Mouse (Mus musculus): Measurements from ENCODE around the gene Nr4a1. TPM values are rescaled to one million over a fixed set of nuclear protein-coding genes. Genes with fewer than 3 reads are reported as not detected.

The Nr4a1 gene
- polyA plus RNA-seq, 1 experiment: 50.3 TPM

DNA sequence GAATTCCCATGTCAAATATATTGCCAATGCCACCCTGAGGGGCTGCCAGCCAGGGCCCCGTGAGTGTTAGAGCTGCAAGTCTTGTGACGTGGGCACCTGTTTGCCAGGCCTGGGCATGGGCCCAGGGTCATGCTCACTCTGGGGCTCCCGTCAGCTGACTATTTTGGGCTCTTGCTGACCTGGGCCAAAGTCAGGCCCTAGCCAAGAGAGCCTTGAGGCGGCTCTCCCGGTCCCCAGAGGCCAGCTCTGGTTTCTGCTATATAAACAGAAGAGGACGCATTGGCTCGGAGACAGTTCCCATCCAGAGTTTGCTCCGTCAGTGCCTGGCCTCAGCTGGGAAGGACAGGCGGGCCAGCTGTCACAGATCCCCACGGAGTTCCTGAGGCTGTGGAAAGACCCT is 6.3 kb downstream of the Nr4a1 start:
- no peaks in the 10 kb centered on the region for H3K27me3 ChIP-seq (ENCODE audit: control insufficient read depth, insufficient read depth, low read length)
- no peak overlapping the region for H3K4me3 ChIP-seq (ENCODE audit: extremely low read depth, insufficient read depth, insufficient read length)
- TF ChIP-seq POLR2A (IDR thresholded peaks at IDR 0.05; ENCODE audit: low read depth, low read length): no peak
- no peak for TF ChIP-seq CTCF (IDR thresholded peaks at IDR 0.05; ENCODE audit: extremely low read depth, insufficient read depth, insufficient read length, insufficient replicate concordance)
- no peak for DNase-seq (ENCODE audit: low read depth in 1 of 2, low spot score in 2 of 2)
- 82% methylated on average over 10 of the region's 10 CpGs for WGBS
- H3K4me1 ChIP-seq (ENCODE audit: control insufficient read depth, insufficient read depth, insufficient read length): peaks cover 44% of the 10 kb centered on the region; the same call in 1 of the 2 replicates
- no peaks in the 10 kb centered on the region; the same call in 1 of the 2 replicates for H3K36me3 ChIP-seq (ENCODE audit: control insufficient read depth, insufficient read depth, low read length)
- H3K27ac ChIP-seq (ENCODE audit: insufficient read depth, low read length): no peak overlapping the region; the same call in 1 of the 2 replicates

DNA sequence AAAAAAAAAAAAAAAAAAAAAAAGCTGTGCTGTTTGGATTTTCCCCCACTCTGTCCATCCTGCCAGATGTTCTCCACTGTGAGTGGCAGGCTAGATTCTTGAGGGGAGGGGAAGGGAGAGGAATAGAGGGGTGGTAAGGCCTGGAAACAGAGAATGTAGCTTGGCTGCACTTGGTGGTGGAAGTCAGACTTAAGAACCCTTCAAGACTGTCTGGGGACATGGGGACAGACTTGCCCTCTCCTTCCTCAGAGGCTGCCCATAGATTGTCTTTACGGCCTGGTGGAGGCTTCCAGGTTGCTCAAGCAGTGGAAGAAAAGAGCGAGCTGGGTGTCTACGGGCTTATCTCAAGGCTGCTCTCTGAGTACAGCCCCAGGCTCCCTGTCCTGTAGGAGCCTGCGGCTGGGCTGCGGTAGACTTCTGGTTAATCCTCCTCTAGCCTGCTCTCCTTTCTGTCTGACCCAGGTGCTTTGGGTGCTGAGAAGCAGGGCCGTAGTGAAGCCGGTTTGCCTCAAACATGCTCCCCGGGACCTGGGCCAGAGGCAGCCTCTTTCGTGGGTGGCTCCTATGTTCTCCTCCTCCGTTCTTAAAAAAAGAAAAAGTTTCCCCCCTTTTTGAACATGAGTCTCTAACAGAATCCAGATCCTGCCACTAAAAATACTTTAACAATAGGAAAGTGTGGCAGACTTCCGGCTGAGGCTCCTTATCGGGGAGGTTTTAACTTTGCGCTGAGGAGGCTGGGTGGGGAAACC is 7.0 kb downstream of the Nr4a1 start:
- Histone ChIP-seq H3K27ac (ENCODE audit: insufficient read depth, low read length) (peak overlapping the region; percentile 30), H3K27me3 (ENCODE audit: control insufficient read depth, insufficient read depth, low read length) (no peaks in the 10 kb centered on the region), H3K4me1 (ENCODE audit: control insufficient read depth, insufficient read depth, insufficient read length) (peaks cover 46% of the 10 kb centered on the region; the same call in 1 of the 2 replicates), H3K4me3 (ENCODE audit: extremely low read depth, insufficient read depth, insufficient read length) (no peak overlapping the region), H3K36me3 (ENCODE audit: control insufficient read depth, insufficient read depth, low read length) (no peaks in the 10 kb centered on the region; the same call in 1 of the 2 replicates)
- DNase-seq (ENCODE audit: low read depth in 1 of 2, low spot score in 2 of 2): no peak
- WGBS: 38% methylated on average over 13 of the region's 13 CpGs
- TF ChIP-seq POLR2A (IDR thresholded peaks at IDR 0.05; ENCODE audit: low read depth, low read length): no peak
- TF ChIP-seq CTCF (IDR thresholded peaks at IDR 0.05; ENCODE audit: extremely low read depth, insufficient read depth, insufficient read length, insufficient replicate concordance): no peak

DNA sequence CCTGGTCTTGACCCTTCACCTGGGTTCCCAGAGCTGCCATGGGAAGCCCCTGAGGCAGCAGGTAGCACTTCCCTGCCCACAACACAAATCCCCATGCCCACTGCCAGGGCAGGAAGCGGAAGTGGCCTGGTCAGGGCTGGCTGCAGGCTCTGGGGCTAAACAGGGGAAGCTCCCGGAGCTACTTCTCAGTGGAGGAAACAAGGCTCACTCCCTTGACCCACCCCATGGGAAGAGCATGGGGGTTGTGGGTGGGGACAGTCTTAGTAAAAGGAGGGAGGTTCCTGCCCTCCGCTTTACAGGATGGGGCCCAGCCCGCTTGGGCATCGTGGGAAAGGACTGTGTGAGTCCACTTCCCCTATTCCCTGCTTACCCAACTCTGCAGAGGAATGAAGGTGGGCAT is 8.4 kb downstream of the Nr4a1 start:
- H3K27ac ChIP-seq (ENCODE audit: insufficient read depth, low read length): peak overlapping the region; percentile 63; the same call in 1 of the 2 replicates
- WGBS: 12% methylated on average over 5 of the region's 5 CpGs
- DNase-seq (ENCODE audit: low read depth in 1 of 2, low spot score in 2 of 2): peak in 1 of 2 experiments; percentile 49
- TF ChIP-seq POLR2A (IDR thresholded peaks at IDR 0.05; ENCODE audit: low read depth, low read length) (no peak), CTCF (IDR thresholded peaks at IDR 0.05; ENCODE audit: extremely low read depth, insufficient read depth, insufficient read length, insufficient replicate concordance) (no peak)
- peaks cover 37% of the 10 kb centered on the region for H3K4me1 ChIP-seq (ENCODE audit: control insufficient read depth, insufficient read depth, insufficient read length)
- no peaks in the 10 kb centered on the region; the same call in 1 of the 2 replicates for H3K36me3 ChIP-seq (ENCODE audit: control insufficient read depth, insufficient read depth, low read length)
- no peak overlapping the region for H3K4me3 ChIP-seq (ENCODE audit: extremely low read depth, insufficient read depth, insufficient read length)
- no peaks in the 10 kb centered on the region for H3K27me3 ChIP-seq (ENCODE audit: control insufficient read depth, insufficient read depth, low read length)

DNA sequence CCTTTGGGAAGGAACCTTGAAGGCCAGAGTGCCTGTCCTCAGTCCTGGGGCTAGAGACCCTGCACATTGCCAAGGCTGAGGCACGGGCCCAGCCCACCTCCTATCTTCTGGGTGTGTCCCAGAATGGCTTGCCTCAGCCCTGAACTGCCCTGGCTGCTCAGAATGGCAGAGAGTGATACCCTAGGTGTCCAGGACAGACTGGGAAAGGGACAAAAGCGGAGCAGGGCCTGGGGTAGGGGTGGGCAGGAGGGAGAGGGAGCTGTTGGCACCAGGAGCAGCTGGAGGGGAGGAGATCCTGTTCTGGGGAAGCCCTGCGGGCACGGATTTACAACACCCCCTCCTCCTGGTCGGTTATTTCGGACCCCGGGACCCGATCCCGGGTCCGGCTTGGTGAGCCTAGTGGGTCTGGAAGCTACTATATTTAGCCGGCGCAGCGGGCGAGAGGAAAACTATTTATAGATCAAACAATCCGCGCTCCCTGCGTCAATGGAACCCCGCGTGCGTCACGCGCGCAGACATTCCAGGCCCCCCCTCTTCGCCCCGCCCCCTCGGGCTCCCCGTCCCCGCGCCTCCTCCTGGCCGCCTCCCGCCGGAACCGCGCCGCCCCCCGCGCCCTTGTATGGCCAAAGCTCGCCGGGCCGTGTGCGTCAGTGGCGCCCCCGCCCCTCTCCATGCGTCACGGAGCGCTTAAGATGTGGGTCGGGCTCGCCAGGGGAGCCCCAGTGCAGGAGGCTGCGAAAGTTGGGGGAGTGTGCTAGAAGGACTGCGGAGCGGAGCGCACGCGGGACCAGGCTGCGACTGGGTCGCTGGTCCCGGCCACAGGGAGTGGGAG is 12.3 kb downstream of the Nr4a1 start:
- 4% methylated on average over 57 of the region's 57 CpGs for WGBS

GRCm38 (mm10) chr15:101267053-101268032 is 13.3 kb downstream of the Nr4a1 start:
- WGBS: 2% methylated on average over 25 of the region's 25 CpGs
- H3K36me3 ChIP-seq (ENCODE audit: control insufficient read depth, insufficient read depth, low read length): peaks cover 21% of the 10 kb centered on the region
- TF ChIP-seq CTCF (IDR thresholded peaks at IDR 0.05; ENCODE audit: extremely low read depth, insufficient read depth, insufficient read length, insufficient replicate concordance) (no peak), POLR2A (IDR thresholded peaks at IDR 0.05; ENCODE audit: low read depth, low read length) (no peak)
- no peaks in the 10 kb centered on the region for H3K27me3 ChIP-seq (ENCODE audit: control insufficient read depth, insufficient read depth, low read length)
- peak overlapping the region; percentile 66 for H3K4me3 ChIP-seq (ENCODE audit: extremely low read depth, insufficient read depth, insufficient read length)
- peak overlapping the region; percentile 27; the same call in 1 of the 2 replicates for H3K27ac ChIP-seq (ENCODE audit: insufficient read depth, low read length)
- peaks cover 31% of the 10 kb centered on the region for H3K4me1 ChIP-seq (ENCODE audit: control insufficient read depth, insufficient read depth, insufficient read length)
- peak in 1 of 2 experiments; percentile 24 for DNase-seq (ENCODE audit: low read depth in 1 of 2, low spot score in 2 of 2)

More for the DNA sequence above, 12.3 kb downstream of the Nr4a1 start:
- Histone ChIP-seq H3K4me3 (ENCODE audit: extremely low read depth, insufficient read depth, insufficient read length) (peak overlapping the region; percentile 66), H3K27me3 (ENCODE audit: control insufficient read depth, insufficient read depth, low read length) (no peaks in the 10 kb centered on the region), H3K36me3 (ENCODE audit: control insufficient read depth, insufficient read depth, low read length) (peaks cover 14% of the 10 kb centered on the region), H3K4me1 (ENCODE audit: control insufficient read depth, insufficient read depth, insufficient read length) (peaks cover 38% of the 10 kb centered on the region), H3K27ac (ENCODE audit: insufficient read depth, low read length) (peak overlapping the region; percentile 27)
- peak; percentile 85 to 87 for DNase-seq (ENCODE audit: low read depth in 1 of 2, low spot score in 2 of 2)
- no peak for TF ChIP-seq CTCF (IDR thresholded peaks at IDR 0.05; ENCODE audit: extremely low read depth, insufficient read depth, insufficient read length, insufficient replicate concordance)
- peak; percentile 83 for TF ChIP-seq POLR2A (IDR thresholded peaks at IDR 0.05; ENCODE audit: low read depth, low read length)
